Comparison of ENCODE assay signal across 20 mouse cellular contexts in genomic region chrX:163944381-163944780, GRCm38 (mm10). TPM values are rescaled to one million over a fixed set of nuclear protein-coding genes. Genes with fewer than 3 reads are reported as not detected.
DNase-seq lines count a peak whose midpoint lies in the region; ATAC-seq and TF ChIP-seq lines count a peak whose summit lies in the region.
"Had no signal": no experiment of that assay in that cellular context is flagged by ENCODE, and none has a peak within 500 bp of the region (broad histone marks: within the 10 kb centered on the region; RNA-seq: fewer than 3 reads in every experiment).

No protein-coding gene starts in this region.

- CTCF ChIA-PET in Patski (lab: Charles Lee), result no interaction called here

- TF ChIP-seq CTCF in Patski (IDR thresholded peaks at IDR 0.05), result no peak

- in situ Hi-C loops in Patski (cut with MboI; ENCODE audit: low pct_unique_long_range_greater_than_20kb), result no loop called here

- no peaks in the 10 kb centered on the region for H3K27me3 ChIP-seq in Patski
- H3K27me3 ChIP-seq: CH12.LX; embryonic facial prominence, embryonic 12.5 days had no signal

- POLR2A ChIA-PET in Patski (lab: Charles Lee), result no interaction called here

- DNase-seq in 3T3-L1 (ENCODE audit: low read depth, low spot score), result peak; percentile 59
- peak; percentile 46 for DNase-seq in Muller cell, postnatal 12 days (ENCODE audit: inconsistent ontology term)
- no peak for DNase-seq in Patski (ENCODE audit: low read depth, low spot score)
- DNase-seq in kidney, postnatal 14 days, result no peak
- no peak for DNase-seq in retina, postnatal 1 day
- no peak for DNase-seq in adrenal gland, adult (ENCODE audit: inconsistent age in 2 of 2, low spot score in 1 of 2)
- DNase-seq: adrenal gland, adult 8-10 months; adrenal gland, postnatal 14 days; adrenal gland, postnatal 36 days; B cell, adult 2 months; cerebellum, adult 11-12 months; cerebellum, adult 2 months; cerebellum, adult 9-10 months; cerebellum, postnatal 10 days; cerebellum, postnatal 25 days had no signal

- peak; percentile 39 for ATAC-seq in Patski
- ATAC-seq: CD4-positive, CD25-positive, alpha-beta regulatory T cell, adult 4 months; forebrain, embryonic 14.5 days; forebrain, embryonic 16.5 days had no signal

RNA-seq across cellular contexts. Expression of gene Zrsr2, which starts 14.1 kb away (rescaled TPM):
- 42.8 TPM for polyA plus RNA-seq in Patski (2021)

RNA-seq across cellular contexts. Expression of gene Ap1s2, which starts 35.6 kb away (rescaled TPM):
- polyA plus RNA-seq in Patski (2021), result 12.3 TPM

Comparison
In these comparisons a context has a peak if more than half of its experiments do, and no peak if none do; other contexts are left out.
1. DNase-seq: peak in 3T3-L1 (single experiment) and Muller cell, postnatal 12 days (single experiment); none in Patski (single experiment), kidney, postnatal 14 days (single experiment), retina, postnatal 1 day (single experiment) and adrenal gland, adult (0 of 2).